Mouse (Mus musculus) stomach, postnatal 0 days (tissue): Measurements from ENCODE around the gene Tpd52l2.

Source experiments
- CTCF ChIP-seq: IDR thresholded peaks from 2 replicates; pipeline ENCODE4 v1.5.1; 2016; ENCODE audit warnings: antibody characterized with exemption, low read depth, mild to moderate bottlenecking, moderate library complexity
- EP300 ChIP-seq: optimal IDR thresholded peaks from 2 replicates; pipeline ENCODE3; 2016; ENCODE audit warnings: antibody characterized with exemption

- TF ChIP-seq CTCF: no peak
- no peak for TF ChIP-seq EP300
These were observed 44.8 kb upstream of the Tpd52l2 start for GRCm38 (mm10) chr2:181452181-181452580.
